Mouse (Mus musculus): ENCODE measurements around the gene App. TPM values are rescaled to one million over a fixed set of nuclear protein-coding genes. Genes with fewer than 3 reads are reported as not detected.

App gene
- polyA plus RNA-seq, 1 experiment from 2014 or later, result 146 TPM

GRCm38 (mm10) chr16:85092183-85092582, 81.4 kb downstream of the App start:
- Histone ChIP-seq H3K4me2 (ENCODE audit: low read depth, low read length) (no peak overlapping the region), H3K9me3 (replicated peaks; ENCODE audit: control insufficient read depth, low read length) (no peaks in the 10 kb centered on the region), H3K27me3 (ENCODE audit: control insufficient read depth, insufficient read depth, low read length) (no peaks in the 10 kb centered on the region), H3K4me1 (ENCODE audit: control insufficient read depth, insufficient read depth, low read length) (no peaks in the 10 kb centered on the region), H3K4me3 (ENCODE audit: low read depth, low read length) (no peak overlapping the region), H3K27ac (replicated peaks; ENCODE audit: low read depth, low read length) (no peak overlapping the region), H3K36me3 (replicated peaks; ENCODE audit: control insufficient read depth, insufficient read depth, low read depth, low read length) (no peaks in the 10 kb centered on the region), H3K9ac (replicated peaks; ENCODE audit: low read length) (no peak overlapping the region)
- DNase-seq (ENCODE audit: low spot score) (no peak), ATAC-seq (replicated peaks; ENCODE audit: insufficient number of reproducible peaks, low FRiP score, low TSS enrichment, low read depth) (no peak)
- WGBS, result 85% methylated on average over 1 of the region's 1 CpGs

GRCm38 (mm10) chr16:85090992-85091391, 82.6 kb downstream of the App start:
- Histone ChIP-seq H3K36me3 (replicated peaks; ENCODE audit: control insufficient read depth, insufficient read depth, low read depth, low read length) (no peaks in the 10 kb centered on the region), H3K27me3 (ENCODE audit: control insufficient read depth, insufficient read depth, low read length) (no peaks in the 10 kb centered on the region), H3K27ac (replicated peaks; ENCODE audit: low read depth, low read length) (no peak overlapping the region), H3K4me2 (ENCODE audit: low read depth, low read length) (no peak overlapping the region), H3K4me1 (ENCODE audit: control insufficient read depth, insufficient read depth, low read length) (no peaks in the 10 kb centered on the region), H3K4me3 (ENCODE audit: low read depth, low read length) (no peak overlapping the region), H3K9me3 (replicated peaks; ENCODE audit: control insufficient read depth, low read length) (no peaks in the 10 kb centered on the region), H3K9ac (replicated peaks; ENCODE audit: low read length) (no peak overlapping the region)
- ATAC-seq (replicated peaks; ENCODE audit: insufficient number of reproducible peaks, low FRiP score, low TSS enrichment, low read depth), result no peak
- WGBS, result 67% methylated on average over 14 of the region's 14 CpGs
- no peak for DNase-seq (ENCODE audit: low spot score)

- no peak overlapping the region for H3K4me3 ChIP-seq (ENCODE audit: low read depth, low read length)
- H3K9me3 ChIP-seq (replicated peaks; ENCODE audit: control insufficient read depth, low read length), result no peaks in the 10 kb centered on the region
- H3K27me3 ChIP-seq (ENCODE audit: control insufficient read depth, insufficient read depth, low read length), result no peaks in the 10 kb centered on the region
- no peaks in the 10 kb centered on the region for H3K4me1 ChIP-seq (ENCODE audit: control insufficient read depth, insufficient read depth, low read length)
- no peak overlapping the region for H3K4me2 ChIP-seq (ENCODE audit: low read depth, low read length)
- H3K9ac ChIP-seq (replicated peaks; ENCODE audit: low read length), result no peak overlapping the region
- H3K36me3 ChIP-seq (replicated peaks; ENCODE audit: control insufficient read depth, insufficient read depth, low read depth, low read length), result no peaks in the 10 kb centered on the region
- no peak for DNase-seq (ENCODE audit: low spot score)
- H3K27ac ChIP-seq (replicated peaks; ENCODE audit: low read depth, low read length), result no peak overlapping the region
- WGBS, result 71% methylated on average over 10 of the region's 10 CpGs
- ATAC-seq (replicated peaks; ENCODE audit: insufficient number of reproducible peaks, low FRiP score, low TSS enrichment, low read depth), result no peak
These were observed 85.4 kb downstream of the App start for GRCm38 (mm10) chr16:85088126-85088525.

GRCm38 (mm10) chr16:85086303-85086702, 87.3 kb downstream of the App start:
- H3K9me3 ChIP-seq (replicated peaks; ENCODE audit: control insufficient read depth, low read length), result no peaks in the 10 kb centered on the region
- H3K27ac ChIP-seq (replicated peaks; ENCODE audit: low read depth, low read length), result no peak overlapping the region
- no peak for DNase-seq (ENCODE audit: low spot score)
- no peak overlapping the region for H3K4me3 ChIP-seq (ENCODE audit: low read depth, low read length)
- H3K4me1 ChIP-seq (ENCODE audit: control insufficient read depth, insufficient read depth, low read length), result no peaks in the 10 kb centered on the region
- no peak overlapping the region for H3K9ac ChIP-seq (replicated peaks; ENCODE audit: low read length)
- no peaks in the 10 kb centered on the region for H3K36me3 ChIP-seq (replicated peaks; ENCODE audit: control insufficient read depth, insufficient read depth, low read depth, low read length)
- ATAC-seq (replicated peaks; ENCODE audit: insufficient number of reproducible peaks, low FRiP score, low TSS enrichment, low read depth), result no peak; the same call in 1 of the 2 replicates
- no peak overlapping the region for H3K4me2 ChIP-seq (ENCODE audit: low read depth, low read length)
- no peaks in the 10 kb centered on the region for H3K27me3 ChIP-seq (ENCODE audit: control insufficient read depth, insufficient read depth, low read length)
- WGBS, result 82% methylated on average over 14 of the region's 14 CpGs

- H3K9ac ChIP-seq (replicated peaks; ENCODE audit: low read length), result no peak overlapping the region
- H3K4me2 ChIP-seq (ENCODE audit: low read depth, low read length), result no peak overlapping the region
- 53% methylated on average over 6 of the region's 6 CpGs for WGBS
- H3K27ac ChIP-seq (replicated peaks; ENCODE audit: low read depth, low read length), result no peak overlapping the region
- no peaks in the 10 kb centered on the region for H3K36me3 ChIP-seq (replicated peaks; ENCODE audit: control insufficient read depth, insufficient read depth, low read depth, low read length)
- H3K9me3 ChIP-seq (replicated peaks; ENCODE audit: control insufficient read depth, low read length), result no peaks in the 10 kb centered on the region
- H3K4me3 ChIP-seq (ENCODE audit: low read depth, low read length), result no peak overlapping the region
- ATAC-seq (replicated peaks; ENCODE audit: insufficient number of reproducible peaks, low FRiP score, low TSS enrichment, low read depth) (no peak), DNase-seq (ENCODE audit: low spot score) (no peak)
- H3K4me1 ChIP-seq (ENCODE audit: control insufficient read depth, insufficient read depth, low read length), result no peaks in the 10 kb centered on the region
- H3K27me3 ChIP-seq (ENCODE audit: control insufficient read depth, insufficient read depth, low read length), result no peaks in the 10 kb centered on the region
These were observed 87.7 kb downstream of the App start for GRCm38 (mm10) chr16:85085902-85086301.

- no peak for ATAC-seq (replicated peaks; ENCODE audit: insufficient number of reproducible peaks, low FRiP score, low TSS enrichment, low read depth)
- Histone ChIP-seq H3K27me3 (ENCODE audit: control insufficient read depth, insufficient read depth, low read length) (no peaks in the 10 kb centered on the region), H3K4me3 (ENCODE audit: low read depth, low read length) (no peak overlapping the region), H3K9me3 (replicated peaks; ENCODE audit: control insufficient read depth, low read length) (no peaks in the 10 kb centered on the region), H3K9ac (replicated peaks; ENCODE audit: low read length) (no peak overlapping the region), H3K4me1 (ENCODE audit: control insufficient read depth, insufficient read depth, low read length) (no peaks in the 10 kb centered on the region), H3K27ac (replicated peaks; ENCODE audit: low read depth, low read length) (no peak overlapping the region), H3K4me2 (ENCODE audit: low read depth, low read length) (no peak overlapping the region), H3K36me3 (replicated peaks; ENCODE audit: control insufficient read depth, insufficient read depth, low read depth, low read length) (peaks cover 3% of the 10 kb centered on the region)
- DNase-seq (ENCODE audit: low spot score), result no peak
- 86% methylated on average over 1 of the region's 1 CpGs for WGBS
These were observed 89.4 kb downstream of the App start for GRCm38 (mm10) chr16:85084152-85084551.

GRCm38 (mm10) chr16:85075330-85075729, 98.2 kb downstream of the App start:
- 73% methylated on average over 2 of the region's 2 CpGs for WGBS
- Histone ChIP-seq H3K9me3 (replicated peaks; ENCODE audit: control insufficient read depth, low read length) (no peaks in the 10 kb centered on the region), H3K4me1 (ENCODE audit: control insufficient read depth, insufficient read depth, low read length) (no peaks in the 10 kb centered on the region), H3K27ac (replicated peaks; ENCODE audit: low read depth, low read length) (no peak overlapping the region), H3K9ac (replicated peaks; ENCODE audit: low read length) (no peak overlapping the region), H3K4me2 (ENCODE audit: low read depth, low read length) (no peak overlapping the region), H3K36me3 (replicated peaks; ENCODE audit: control insufficient read depth, insufficient read depth, low read depth, low read length) (peaks cover 3% of the 10 kb centered on the region), H3K4me3 (ENCODE audit: low read depth, low read length) (no peak overlapping the region), H3K27me3 (ENCODE audit: control insufficient read depth, insufficient read depth, low read length) (no peaks in the 10 kb centered on the region)
- DNase-seq (ENCODE audit: low spot score) (no peak), ATAC-seq (replicated peaks; ENCODE audit: insufficient number of reproducible peaks, low FRiP score, low TSS enrichment, low read depth) (no peak)

- Histone ChIP-seq H3K4me2 (ENCODE audit: low read depth, low read length) (no peak overlapping the region), H3K36me3 (replicated peaks; ENCODE audit: control insufficient read depth, insufficient read depth, low read depth, low read length) (peaks cover 3% of the 10 kb centered on the region), H3K9me3 (replicated peaks; ENCODE audit: control insufficient read depth, low read length) (no peaks in the 10 kb centered on the region), H3K4me1 (ENCODE audit: control insufficient read depth, insufficient read depth, low read length) (no peaks in the 10 kb centered on the region), H3K27ac (replicated peaks; ENCODE audit: low read depth, low read length) (no peak overlapping the region), H3K9ac (replicated peaks; ENCODE audit: low read length) (no peak overlapping the region), H3K27me3 (ENCODE audit: control insufficient read depth, insufficient read depth, low read length) (no peaks in the 10 kb centered on the region), H3K4me3 (ENCODE audit: low read depth, low read length) (no peak overlapping the region)
- 86% methylated on average over 6 of the region's 6 CpGs for WGBS
- DNase-seq (ENCODE audit: low spot score), result no peak
- ATAC-seq (replicated peaks; ENCODE audit: insufficient number of reproducible peaks, low FRiP score, low TSS enrichment, low read depth), result no peak
These were observed 98.7 kb downstream of the App start for GRCm38 (mm10) chr16:85074889-85075288.

All from embryonic facial prominence, embryonic 11.5 days (tissue).